Mouse (Mus musculus): ENCODE measurements around the gene Limd2.
"Not testable (repeated sequence)": the region's sequence is repeated elsewhere in the genome, so short reads cannot be mapped to it uniquely, and the experiment has no call there.

DNA sequence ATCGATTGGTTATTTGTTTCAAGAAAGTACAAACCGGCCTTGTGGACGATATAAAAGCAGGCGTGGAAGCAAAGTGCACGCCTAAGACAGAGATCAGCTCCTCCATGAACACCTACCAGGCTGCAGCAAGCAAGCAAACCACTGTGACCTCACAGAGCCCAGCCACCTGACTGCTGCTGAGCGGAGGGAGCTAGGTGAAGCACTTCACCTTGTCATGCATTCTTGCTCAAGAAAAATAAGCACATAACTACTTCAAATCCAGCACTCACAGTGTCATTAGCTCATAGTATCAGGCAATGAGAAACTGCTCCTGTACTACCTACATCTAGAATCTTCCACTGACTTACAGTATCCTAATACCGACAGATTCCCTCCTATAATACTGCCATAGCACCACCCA lies 39.3 kb upstream of the Limd2 start:
- TF ChIP-seq POLR2A, CTCF (IDR thresholded peaks at IDR 0.05; ENCODE audit: extremely low read depth, insufficient read depth, low read length): not testable (repeated sequence)
